Mouse (Mus musculus) 416B (cell line): ENCODE results near the gene Atp6v0e.

Experiments
- DNase-seq: peaks from one replicate; pipeline ENCODE4 v3.0.0; 2011; ENCODE audit warnings: low read depth

Atp6v0e gene

GRCm38 (mm10) chr17:26686334-26687000 lies 23.4 kb downstream of the Atp6v0e start:
- no peak for DNase-seq

- DNase-seq: no peak
These were observed 26.0 kb downstream of the Atp6v0e start for GRCm38 (mm10) chr17:26688795-26689735.

GRCm38 (mm10) chr17:26689810-26690209 lies 26.8 kb downstream of the Atp6v0e start:
- no peak for DNase-seq

GRCm38 (mm10) chr17:26690236-26690635 lies 27.2 kb downstream of the Atp6v0e start:
- DNase-seq: no peak

GRCm38 (mm10) chr17:26691110-26691509 lies 28.1 kb downstream of the Atp6v0e start:
- no peak for DNase-seq

GRCm38 (mm10) chr17:26693424-26693823 lies 30.4 kb downstream of the Atp6v0e start:
- no peak for DNase-seq

- DNase-seq: no peak
These were observed 31.1 kb downstream of the Atp6v0e start for GRCm38 (mm10) chr17:26694171-26694570.

GRCm38 (mm10) chr17:26695193-26695592 lies 32.2 kb downstream of the Atp6v0e start:
- DNase-seq: no peak

GRCm38 (mm10) chr17:26698846-26699245 lies 35.8 kb downstream of the Atp6v0e start:
- DNase-seq: peak; percentile 36

GRCm38 (mm10) chr17:26699819-26700616 lies 37.0 kb downstream of the Atp6v0e start:
- DNase-seq: no peak

GRCm38 (mm10) chr17:26701565-26701964 lies 38.5 kb downstream of the Atp6v0e start:
- DNase-seq: no peak

- DNase-seq: peak; percentile 48
These were observed 39.6 kb downstream of the Atp6v0e start for GRCm38 (mm10) chr17:26702621-26703020.

- no peak for DNase-seq
These were observed 40.6 kb downstream of the Atp6v0e start for GRCm38 (mm10) chr17:26703671-26704070.

- DNase-seq: no peak
These were observed 42.7 kb downstream of the Atp6v0e start for GRCm38 (mm10) chr17:26705463-26706359.

- no peak for DNase-seq
These were observed 44.0 kb downstream of the Atp6v0e start for GRCm38 (mm10) chr17:26707066-26707465.

- DNase-seq: no peak
These were observed 45.5 kb downstream of the Atp6v0e start for GRCm38 (mm10) chr17:26708499-26708898.

- DNase-seq: no peak
These were observed 46.1 kb downstream of the Atp6v0e start for GRCm38 (mm10) chr17:26708993-26709590.

- DNase-seq: no peak
These were observed 47.0 kb downstream of the Atp6v0e start for GRCm38 (mm10) chr17:26710049-26710448.

GRCm38 (mm10) chr17:26715271-26715758 lies 52.3 kb downstream of the Atp6v0e start, which contains the start of gene Crebrf:
Crebrf (plus strand) TSS chr17:26715650.
- peak; percentile 99 for DNase-seq

- DNase-seq: peak; percentile 98
These were observed 53.1 kb downstream of the Atp6v0e start for GRCm38 (mm10) chr17:26715916-26716717.
